Mouse (Mus musculus): Measurements from ENCODE around the gene Tbl2.

GRCm38 (mm10) chr5:135115241-135115640 is 34.2 kb upstream of the Tbl2 start:
- TF ChIP-seq ZC3H11A (IDR thresholded peaks at IDR 0.05; ENCODE audit: borderline replicate concordance, low read depth, low read length) (no peak), MAFK (IDR thresholded peaks at IDR 0.05; ENCODE audit: insufficient read depth, low read depth, low read length) (no peak), CHD2 (IDR thresholded peaks at IDR 0.05; ENCODE audit: low read depth, low read length) (no peak), HCFC1 (IDR thresholded peaks at IDR 0.05; ENCODE audit: borderline replicate concordance, insufficient read depth, low read length) (no peak), ZNF384 (IDR thresholded peaks at IDR 0.05; ENCODE audit: low read depth, low read length) (no peak)

Data from ES-E14 (cell line).